Mouse (Mus musculus) liver, adult 10 weeks (tissue): ENCODE data around the gene Fam169b. TPM values are rescaled to one million over a fixed set of nuclear protein-coding genes. Genes with fewer than 3 reads are reported as not detected.

Source experiments
- polyA plus RNA-seq: library from polyadenylated mRNA; stranded (reverse); fragments of 350-450 nt; fragmentation: Illumina TruSeq; extraction: RNeasy Lipid Tissue Mini Kit (QIAGEN cat#74804); gene quantifications from one replicate; pipeline ENCODE4 v1.2.3, GENCODE M21; 2014; ENCODE audit warnings: low read depth, low replicate concordance

The Fam169b gene
- polyA plus RNA-seq, result 15.7 TPM

GRCm38 (mm10) chr7:68273515-68273914 is at the start of gene Fam169b:
Gene Fam169b, plus strand, starts transcription at chr7:68273839.

DNA sequence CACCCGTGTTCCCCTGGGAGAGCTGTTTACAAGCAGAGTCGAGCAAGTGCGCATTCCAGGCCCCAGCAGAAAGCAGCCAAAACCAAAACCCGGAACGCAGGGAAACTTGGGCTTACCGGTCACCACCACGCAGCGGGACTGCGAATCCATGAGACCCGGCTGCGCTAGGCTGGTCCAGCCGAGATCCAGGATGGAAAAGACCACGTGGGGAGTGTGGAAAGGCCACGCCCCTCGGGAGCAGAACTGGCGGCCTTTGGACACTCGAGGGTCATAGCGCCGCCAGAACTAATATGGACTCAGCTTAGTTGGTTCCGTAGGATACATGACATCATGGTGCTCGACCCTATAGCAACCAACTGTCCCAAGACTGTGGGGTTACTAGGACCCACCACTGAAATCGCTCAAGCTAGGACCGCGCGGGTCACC is 9.6 kb upstream of the Fam169b start, which contains the start of gene Pgpep1l:
Pgpep1l (minus strand) TSS at position 206 of the 426 bp plus-strand sequence.

Other genes starting within 250 kb of the Fam169b start
- not detected for gene Pgpep1l, start 9.6 kb upstream of the Fam169b start, polyA plus RNA-seq